Mouse (Mus musculus): ENCODE measurements around the gene Prkd2. TPM values are rescaled to one million over a fixed set of nuclear protein-coding genes. Genes with fewer than 3 reads are reported as not detected.

The Prkd2 gene
- polyA plus RNA-seq, 1 experiment from 2014 or later, result 12.8 TPM

GRCm38 (mm10) chr7:16837916-16838803 lies 4.5 kb upstream of the Prkd2 start:
- DNase-seq (ENCODE audit: low spot score) (no peak), ATAC-seq (replicated peaks; ENCODE audit: low FRiP score, low read depth) (no peak)
- Histone ChIP-seq H3K4me1 (replicated peaks; ENCODE audit: insufficient read depth, low read length) (0 out of 2 replicates have a peak, but pooled peaks cover 5% of the 10 kb centered on the region), H3K9ac (ENCODE audit: low read depth, low read length) (no peak overlapping the region), H3K9me3 (replicated peaks; ENCODE audit: low read length) (no peaks in the 10 kb centered on the region), H3K27ac (no peak overlapping the region), H3K4me3 (replicated peaks; ENCODE audit: low read depth, low read length) (no peak overlapping the region), H3K36me3 (ENCODE audit: insufficient read depth, low read length) (peaks cover 55% of the 10 kb centered on the region), H3K4me2 (ENCODE audit: low read length) (no peak overlapping the region), H3K27me3 (ENCODE audit: insufficient read depth, low read length) (no peaks in the 10 kb centered on the region)
- WGBS, result 90% methylated on average over 18 of the region's 18 CpGs
- TF ChIP-seq CTCF (IDR thresholded peaks at IDR 0.05; ENCODE audit: low read depth), result no peak

- no peak overlapping the region for H3K4me2 ChIP-seq (ENCODE audit: low read length)
- WGBS, result 80% methylated on average over 6 of the region's 6 CpGs
- H3K9ac ChIP-seq (ENCODE audit: low read depth, low read length), result no peak overlapping the region
- DNase-seq (ENCODE audit: low spot score) (no peak), ATAC-seq (replicated peaks; ENCODE audit: low FRiP score, low read depth) (no peak)
- TF ChIP-seq CTCF (IDR thresholded peaks at IDR 0.05; ENCODE audit: low read depth), result no peak
- H3K27ac ChIP-seq, result no peak overlapping the region
- H3K27me3 ChIP-seq (ENCODE audit: insufficient read depth, low read length), result no peaks in the 10 kb centered on the region
- H3K4me3 ChIP-seq (replicated peaks; ENCODE audit: low read depth, low read length), result no peak overlapping the region
- H3K36me3 ChIP-seq (ENCODE audit: insufficient read depth, low read length), result peaks cover 49% of the 10 kb centered on the region; the same call in 1 of the 2 replicates
- H3K9me3 ChIP-seq (replicated peaks; ENCODE audit: low read length), result no peaks in the 10 kb centered on the region
- peaks cover 5% of the 10 kb centered on the region; the same call in 1 of the 2 replicates for H3K4me1 ChIP-seq (replicated peaks; ENCODE audit: insufficient read depth, low read length)
These were observed 3.8 kb upstream of the Prkd2 start for GRCm38 (mm10) chr7:16838804-16839426.

GRCm38 (mm10) chr7:16839427-16840108 lies 3.1 kb upstream of the Prkd2 start:
- Histone ChIP-seq H3K4me2 (ENCODE audit: low read length) (no peak overlapping the region), H3K9ac (ENCODE audit: low read depth, low read length) (no peak overlapping the region), H3K9me3 (replicated peaks; ENCODE audit: low read length) (no peaks in the 10 kb centered on the region), H3K27me3 (ENCODE audit: insufficient read depth, low read length) (no peaks in the 10 kb centered on the region), H3K4me3 (replicated peaks; ENCODE audit: low read depth, low read length) (no peak overlapping the region), H3K36me3 (ENCODE audit: insufficient read depth, low read length) (peaks cover 44% of the 10 kb centered on the region; the same call in 1 of the 2 replicates), H3K4me1 (replicated peaks; ENCODE audit: insufficient read depth, low read length) (peaks cover 5% of the 10 kb centered on the region; the same call in 1 of the 2 replicates), H3K27ac (no peak overlapping the region)
- DNase-seq (ENCODE audit: low spot score) (no peak), ATAC-seq (replicated peaks; ENCODE audit: low FRiP score, low read depth) (no peak)
- WGBS, result 94% methylated on average over 12 of the region's 12 CpGs
- no peak for TF ChIP-seq CTCF (IDR thresholded peaks at IDR 0.05; ENCODE audit: low read depth)

- ATAC-seq (replicated peaks; ENCODE audit: low FRiP score, low read depth) (no peak), DNase-seq (ENCODE audit: low spot score) (no peak)
- Histone ChIP-seq H3K9me3 (replicated peaks; ENCODE audit: low read length) (no peaks in the 10 kb centered on the region), H3K4me2 (ENCODE audit: low read length) (no peak overlapping the region), H3K27ac (no peak overlapping the region), H3K36me3 (ENCODE audit: insufficient read depth, low read length) (peaks cover 40% of the 10 kb centered on the region; the same call in 1 of the 2 replicates), H3K9ac (ENCODE audit: low read depth, low read length) (no peak overlapping the region), H3K27me3 (ENCODE audit: insufficient read depth, low read length) (no peaks in the 10 kb centered on the region), H3K4me3 (replicated peaks; ENCODE audit: low read depth, low read length) (no peak overlapping the region), H3K4me1 (replicated peaks; ENCODE audit: insufficient read depth, low read length) (peaks cover 10% of the 10 kb centered on the region; the same call in 1 of the 2 replicates)
- no peak for TF ChIP-seq CTCF (IDR thresholded peaks at IDR 0.05; ENCODE audit: low read depth)
- WGBS, result 75% methylated on average over 2 of the region's 2 CpGs
These were observed 2.6 kb upstream of the Prkd2 start for GRCm38 (mm10) chr7:16840109-16840491.

- Histone ChIP-seq H3K9me3 (replicated peaks; ENCODE audit: low read length) (no peaks in the 10 kb centered on the region), H3K4me3 (replicated peaks; ENCODE audit: low read depth, low read length) (no peak overlapping the region), H3K4me1 (replicated peaks; ENCODE audit: insufficient read depth, low read length) (peaks cover 11% of the 10 kb centered on the region), H3K9ac (ENCODE audit: low read depth, low read length) (no peak overlapping the region), H3K36me3 (ENCODE audit: insufficient read depth, low read length) (peaks cover 40% of the 10 kb centered on the region; the same call in 1 of the 2 replicates), H3K27ac (no peak overlapping the region), H3K27me3 (ENCODE audit: insufficient read depth, low read length) (no peaks in the 10 kb centered on the region), H3K4me2 (ENCODE audit: low read length) (no peak overlapping the region)
- DNase-seq (ENCODE audit: low spot score) (no peak), ATAC-seq (replicated peaks; ENCODE audit: low FRiP score, low read depth) (no peak)
- WGBS, result 77% methylated on average over 4 of the region's 4 CpGs
- no peak for TF ChIP-seq CTCF (IDR thresholded peaks at IDR 0.05; ENCODE audit: low read depth)
These were observed 1.6 kb upstream of the Prkd2 start for GRCm38 (mm10) chr7:16841078-16841477.

Measured in kidney, postnatal 0 days (tissue).